Mouse (Mus musculus): ENCODE results near the gene Mark3. TPM values are rescaled to one million over a fixed set of nuclear protein-coding genes. Genes with fewer than 3 reads are reported as not detected.

Mark3 gene
- 60.2 and 71.6 TPM in 2 replicates for total RNA-seq (2012; rRNA removed)
- polyA plus RNA-seq (2012; ENCODE audit: insufficient read depth in 1 of 2, insufficient read length in 2 of 2, low read depth in 1 of 2, low replicate concordance in 2 of 2, missing spikeins in 1 of 2), result 10 to 100 TPM in 1 of 2 experiments, not detected in 1; 43.9 TPM

GRCm38 (mm10) chr12:111574074-111574886, at the start of gene Mark3:
TSS of gene Mark3 (plus strand) at chr12:111574523.
- DNase-seq (ENCODE audit: low read depth, low spot score), result peak; percentile 98
- TF ChIP-seq NELFE (IDR thresholded peaks at IDR 0.05; ENCODE audit: low read depth, low read length) (peak; percentile 91), TCF12 (IDR thresholded peaks at IDR 0.05; ENCODE audit: low read depth, low read length) (peak; percentile 50; the same call in 1 of the 2 replicates), SIN3A (IDR thresholded peaks at IDR 0.05; ENCODE audit: low read length) (peak; percentile 91), MYB (IDR thresholded peaks at IDR 0.05; ENCODE audit: low read depth, low read length) (no peak), ETS1 (IDR thresholded peaks at IDR 0.05; ENCODE audit: low read depth, low read length) (no peak), HCFC1 (IDR thresholded peaks at IDR 0.05; ENCODE audit: low read depth, low read length) (peak; percentile 81), KAT2A (conservative IDR thresholded peaks at IDR 0.05; ENCODE audit: low read depth, low read length) (no peak), GABPA (IDR thresholded peaks at IDR 0.05; ENCODE audit: low read depth, low read length) (no peak), MAFK (IDR thresholded peaks at IDR 0.05; ENCODE audit: borderline replicate concordance, low read depth, low read length) (no peak), MAX (IDR thresholded peaks at IDR 0.05; ENCODE audit: low read length) (no peak; the same call in 1 of the 2 replicates), USF1 (IDR thresholded peaks at IDR 0.05; ENCODE audit: low read depth, low read length) (peak; percentile 17; the same call in 1 of the 2 replicates), POLR2AphosphoS2 (IDR thresholded peaks at IDR 0.05; ENCODE audit: low read length) (peak; percentile 68; the same call in 1 of the 2 replicates), POLR2A (IDR thresholded peaks at IDR 0.05; ENCODE audit: control insufficient read depth in 1 of 2, insufficient read depth in 1 of 2, low read depth in 1 of 2, low read length in 2 of 2, poor library complexity in 1 of 2) (peak; percentile 83 to 90), ZMIZ1 (IDR thresholded peaks at IDR 0.05; ENCODE audit: low read depth, low read length) (peak; percentile 83; the same call in 1 of the 2 replicates), RAD21 (IDR thresholded peaks at IDR 0.05; ENCODE audit: low read depth, low read length) (no peak), NRF1 (IDR thresholded peaks at IDR 0.05; ENCODE audit: insufficient read depth, low read depth, low read length, poor library complexity, severe bottlenecking) (no peak), ELF1 (IDR thresholded peaks at IDR 0.05; ENCODE audit: low read depth, low read length) (peak; percentile 57), TAL1 (IDR thresholded peaks at IDR 0.05; ENCODE audit: low read length) (no peak), MXI1 (IDR thresholded peaks at IDR 0.05; ENCODE audit: low read depth, low read length) (peak; percentile 80), MEF2A (IDR thresholded peaks at IDR 0.05; ENCODE audit: extremely low read depth, insufficient replicate concordance, low read depth, low read length, poor library complexity, severe bottlenecking) (no peak), TBP (IDR thresholded peaks at IDR 0.05; ENCODE audit: low read depth, low read length) (peak; percentile 55; the same call in 1 of the 2 replicates), POLR2AphosphoS5 (IDR thresholded peaks at IDR 0.05; ENCODE audit: borderline replicate concordance, low read depth, low read length) (no peak), CHD1 (IDR thresholded peaks at IDR 0.05; ENCODE audit: low read depth, low read length) (no peak), CHD2 (IDR thresholded peaks at IDR 0.05; ENCODE audit: low read length) (peak; percentile 61), E2F4 (IDR thresholded peaks at IDR 0.05; ENCODE audit: borderline replicate concordance, low read depth, low read length) (no peak)
- H3K9me3 ChIP-seq (replicated peaks; ENCODE audit: insufficient read depth, low read length), result no peaks in the 10 kb centered on the region
- peak within 1 kb of the TSS; percentile 60 for H3K27ac ChIP-seq (ENCODE audit: control insufficient read depth, low read depth, low read length)
- H3K4me3 ChIP-seq (ENCODE audit: control insufficient read depth in 1 of 2, insufficient read depth in 1 of 2, low read depth in 2 of 2, low read length in 2 of 2), result peak within 1 kb of the TSS; percentile 84 to 93
- H3K79me2 ChIP-seq (ENCODE audit: control insufficient read depth, insufficient read depth, low read length, poor library complexity), result peaks cover 32% of the 10 kb centered on the region
- peaks cover 0 to 12% of the 10 kb centered on the region in 2 experiments; a peak in 2 of 4 replicates for H3K36me3 ChIP-seq (ENCODE audit: control insufficient read depth in 1 of 2, insufficient read depth in 2 of 2, low read length in 2 of 2)
- H3K27me3 ChIP-seq (ENCODE audit: control insufficient read depth in 1 of 2, insufficient read depth in 2 of 2, low read length in 2 of 2), result no peaks in the 10 kb centered on the region
- peaks cover 7 to 8% of the 10 kb centered on the region in 2 experiments; a peak in 3 of 4 replicates for H3K4me1 ChIP-seq (ENCODE audit: control insufficient read depth in 1 of 2, insufficient read depth in 2 of 2, low read length in 2 of 2)
- peak within 1 kb of the TSS; percentile 98 for H3K9ac ChIP-seq (ENCODE audit: control insufficient read depth, low read depth, low read length, poor library complexity, severe bottlenecking)
